9 mouse cellular contexts compared by ENCODE assay signal in genomic region chr1:62966885-62967284, GRCm38 (mm10).
DNase-seq lines count a peak whose midpoint lies in the region; ATAC-seq and TF ChIP-seq lines count a peak whose summit lies in the region.
"Had no signal": no experiment of that assay in that cellular context is flagged by ENCODE, and none has a peak within 500 bp of the region (broad histone marks: within the 10 kb centered on the region; RNA-seq: fewer than 3 reads in every experiment).

No protein-coding gene starts in this region.

- H3K36me3 ChIP-seq in heart, adult 2 months (ENCODE audit: control insufficient read depth, insufficient read depth, low read length), result no peaks in the 10 kb centered on the region
- no peaks in the 10 kb centered on the region for H3K36me3 ChIP-seq in hindbrain, postnatal 0 days (ENCODE audit: insufficient read depth, low read length)
- H3K36me3 ChIP-seq: limb, embryonic 12.5 days had no signal

- H3K4me1 ChIP-seq in heart, adult 2 months (ENCODE audit: control insufficient read depth, insufficient read depth, low read length), result 0 out of 2 replicates have a peak, but pooled peaks cover 1% of the 10 kb centered on the region
- H3K4me1 ChIP-seq in hindbrain, postnatal 0 days (ENCODE audit: insufficient read depth, low read length), result no peaks in the 10 kb centered on the region

- TF ChIP-seq CTCF in heart, adult 2 months (IDR thresholded peaks at IDR 0.05), result peak; percentile 72
- peak; percentile 70 for TF ChIP-seq CTCF in hindbrain, postnatal 0 days (IDR thresholded peaks at IDR 0.05; ENCODE audit: low read depth)

- TF ChIP-seq POLR2A in heart, adult 2 months (IDR thresholded peaks at IDR 0.05; ENCODE audit: insufficient read depth, low read depth, low read length), result no peak

- peak overlapping the region; percentile 25; the same call in 1 of the 2 replicates for H3K4me3 ChIP-seq in heart, adult 2 months
- H3K4me3 ChIP-seq in hindbrain, postnatal 0 days (ENCODE audit: low read length), result no peak overlapping the region
- H3K4me3 ChIP-seq: limb, embryonic 12.5 days had no signal

- no peak for DNase-seq in heart, adult 2 months
- DNase-seq in heart, postnatal 4 days, result no peak
- DNase-seq in 3T3-L1 (ENCODE audit: low read depth, low spot score), result peak; percentile 59
- peak; percentile 8 for DNase-seq in T-cell, adult 2 months (ENCODE audit: low spot score)
- peak; percentile 84 for DNase-seq in hindbrain, postnatal 0 days (ENCODE audit: low spot score)
- DNase-seq in right cerebral cortex, postnatal 14 days, result no peak
- DNase-seq in cerebellum, postnatal 36 days, result no peak

- TF ChIP-seq EP300 in heart, adult 2 months (IDR thresholded peaks at IDR 0.05; ENCODE audit: insufficient read depth, low read depth, low read length), result no peak

- ATAC-seq in hindbrain, postnatal 0 days, result no peak
- ATAC-seq in granulocyte monocyte progenitor cell, adult 5-6 weeks (replicated peaks; ENCODE audit: poor library complexity, severe bottlenecking), result no peak

- no peaks in the 10 kb centered on the region for H3K79me2 ChIP-seq in heart, adult 2 months (replicated peaks; ENCODE audit: control insufficient read depth, insufficient read depth, low read length)

- H3K4me2 ChIP-seq in hindbrain, postnatal 0 days (ENCODE audit: low read depth, low read length), result no peak overlapping the region
- H3K4me2 ChIP-seq: limb, embryonic 12.5 days had no signal

- H3K9ac ChIP-seq in heart, adult 2 months (ENCODE audit: low read depth, low read length), result no peak overlapping the region
- no peak overlapping the region for H3K9ac ChIP-seq in hindbrain, postnatal 0 days (replicated peaks; ENCODE audit: low read length)
- H3K9ac ChIP-seq: limb, embryonic 12.5 days had no signal

- intact Hi-C loops in heart, adult 2 months (cut with DNase I), result loop anchor here (5.0 to 10.0 kb wide), 5 partner anchors 265 to 1912 kb away; partner anchors contain the start of gene Nrp2

- no peaks in the 10 kb centered on the region for H3K27me3 ChIP-seq in heart, adult 2 months (ENCODE audit: control insufficient read depth, insufficient read depth, low read length)
- H3K27me3 ChIP-seq in hindbrain, postnatal 0 days (ENCODE audit: insufficient read depth, low read length), result no peaks in the 10 kb centered on the region
- H3K27me3 ChIP-seq: limb, embryonic 12.5 days had no signal

- WGBS in heart, adult 2 months, result 22% methylated on average over 5 of the region's 5 CpGs
- WGBS in hindbrain, postnatal 0 days, result 23% methylated on average over 5 of the region's 5 CpGs

- H3K27ac ChIP-seq in heart, adult 2 months, result no peak overlapping the region
- H3K27ac ChIP-seq in hindbrain, postnatal 0 days, result no peak overlapping the region
- H3K27ac ChIP-seq: limb, embryonic 12.5 days had no signal

- no peaks in the 10 kb centered on the region for H3K9me3 ChIP-seq in hindbrain, postnatal 0 days (ENCODE audit: low read length)
- H3K9me3 ChIP-seq: limb, embryonic 12.5 days had no signal

Comparison
In these comparisons a context has a peak if more than half of its experiments do, and no peak if none do; other contexts are left out.
1. DNase-seq: peak in 3T3-L1 (single experiment), T-cell, adult 2 months (single experiment) and hindbrain, postnatal 0 days (single experiment); none in heart, adult 2 months (0 of 2), heart, postnatal 4 days (single experiment), right cerebral cortex, postnatal 14 days (single experiment) and cerebellum, postnatal 36 days (0 of 2).